Mouse (Mus musculus) ES-E14 (cell line): ENCODE measurements at regions not wholly inside any gene's neighbourhood (a gene's known extent, or its start where the extent isn't known, plus 50 kb on each side); places are given as distances from the start of the nearest gene placed in this dataset.

Source experiments
- CHD2 ChIP-seq: IDR thresholded peaks from 2 replicates; pipeline ENCODE4 v1.6.1; 2014; ENCODE audit warnings: mild to moderate bottlenecking, low read depth, low read length, inconsistent platforms
- MAFK ChIP-seq: IDR thresholded peaks from 2 replicates; pipeline ENCODE4 v1.6.1; 2014; ENCODE audit warnings: mild to moderate bottlenecking, low read depth, low read length, inconsistent platforms; ENCODE audit not compliant: insufficient read depth
- ZC3H11A ChIP-seq: IDR thresholded peaks from 2 replicates; pipeline ENCODE4 v1.6.1; 2012; ENCODE audit warnings: low read depth, mild to moderate bottlenecking, inconsistent platforms, low read length, borderline replicate concordance

DNA sequence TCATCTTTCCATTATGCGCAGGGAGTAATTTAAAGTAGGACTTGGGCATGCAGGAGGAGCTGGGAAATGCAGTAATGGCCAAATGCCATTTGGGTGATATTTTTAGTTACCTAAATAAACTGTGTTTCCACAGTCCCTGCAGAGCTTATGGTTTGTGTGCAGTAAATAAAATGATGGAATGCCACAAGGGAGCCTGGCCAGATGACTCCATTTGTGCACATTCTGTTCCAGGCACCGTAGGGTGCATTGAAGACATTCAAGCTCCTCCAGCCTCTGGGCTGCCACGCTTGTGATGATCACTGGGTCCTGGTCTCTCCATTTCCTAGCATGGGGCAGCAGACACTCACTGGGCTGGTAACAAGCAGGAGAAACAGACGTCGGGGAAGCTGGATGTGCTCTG is 190.9 kb upstream of the S100g start:
- TF ChIP-seq ZC3H11A, result no peak
- no peak for TF ChIP-seq CHD2
- TF ChIP-seq MAFK, result no peak
